Mouse (Mus musculus) adrenal gland, postnatal 10 days (tissue): ENCODE measurements around the gene Fcgbp. TPM values are rescaled to one million over a fixed set of nuclear protein-coding genes. Genes with fewer than 3 reads are reported as not detected.
"Not testable (repeated sequence)": the region's sequence is repeated elsewhere in the genome, so short reads cannot be mapped to it uniquely, and the experiment has no call there.

Source experiments
- DNase-seq: peaks from one replicate; pipeline ENCODE4 v3.0.0; 2021; ENCODE audit warnings: mixed read lengths
- total RNA-seq, 2 experiments: library from RNA; stranded (reverse); gene quantifications; 2 replicates each; pipeline ENCODE4 v1.2.3; 2021

Gene Fcgbp
- total RNA-seq, 2 experiments from 2014 or later = not detected

DNA sequence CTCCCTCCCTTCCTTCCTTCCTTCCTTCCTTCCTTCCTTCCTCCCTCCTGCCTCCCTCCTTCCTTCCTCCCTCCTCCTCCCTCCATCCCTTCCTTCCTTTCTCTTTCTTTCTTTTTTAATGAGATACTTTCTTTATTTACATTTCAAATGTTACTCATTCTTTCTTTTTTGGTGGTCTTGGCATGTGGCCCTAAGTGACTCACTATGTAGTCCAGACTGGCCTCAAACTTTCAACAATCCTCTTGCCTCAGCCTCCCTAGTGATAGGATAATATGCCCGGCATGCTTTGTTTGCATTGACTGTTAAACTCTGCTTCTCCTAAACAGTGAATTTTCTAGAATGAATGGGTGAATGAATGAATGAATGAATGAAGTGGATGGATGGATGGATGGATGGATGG is 78.8 kb downstream of the Fcgbp start:
- no peak for DNase-seq

- peak; percentile 73 for DNase-seq
Observed at GRCm38 (mm10) chr7:28151584-28152221, 80.7 kb downstream of the Fcgbp start.

DNA sequence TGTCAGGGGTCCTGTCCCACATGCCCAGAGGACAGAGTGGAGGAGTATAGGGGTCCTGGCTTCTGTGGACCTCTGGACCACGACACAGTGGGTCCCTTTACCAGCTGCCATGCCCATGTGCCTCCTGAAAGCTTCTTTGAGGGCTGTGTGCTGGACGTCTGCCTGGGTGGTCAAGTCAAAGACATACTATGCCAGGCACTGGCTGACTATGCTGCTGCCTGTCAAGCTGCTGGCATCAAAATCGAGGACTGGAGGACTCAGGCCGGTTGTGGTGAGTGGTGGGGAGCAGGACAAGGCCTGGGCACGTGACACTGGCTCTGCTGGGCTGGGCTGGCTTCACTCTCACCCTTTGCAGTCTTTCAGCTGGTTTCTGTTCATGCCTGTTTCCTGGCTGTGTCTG is 82.6 kb downstream of the Fcgbp start:
- DNase-seq = not testable (repeated sequence)

DNA sequence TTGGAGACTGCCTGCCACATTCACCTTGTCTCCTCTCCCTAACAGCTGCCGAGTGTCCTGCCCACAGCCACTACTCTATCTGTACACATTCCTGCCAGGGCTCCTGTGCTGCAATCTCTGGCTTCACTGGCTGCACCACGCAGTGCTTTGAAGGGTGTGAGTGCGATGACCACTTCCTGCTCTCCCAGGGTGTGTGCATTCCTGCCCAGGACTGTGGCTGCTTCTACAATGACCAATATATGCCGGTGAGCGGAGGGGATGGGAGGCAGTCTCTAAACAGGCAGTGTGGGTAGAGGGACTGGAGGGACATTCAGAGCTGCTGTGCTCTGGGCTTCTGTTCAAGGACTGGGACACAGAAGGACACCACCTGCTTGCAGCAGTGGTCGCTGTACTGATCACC is 88.3 kb downstream of the Fcgbp start:
- no peak for DNase-seq

DNA sequence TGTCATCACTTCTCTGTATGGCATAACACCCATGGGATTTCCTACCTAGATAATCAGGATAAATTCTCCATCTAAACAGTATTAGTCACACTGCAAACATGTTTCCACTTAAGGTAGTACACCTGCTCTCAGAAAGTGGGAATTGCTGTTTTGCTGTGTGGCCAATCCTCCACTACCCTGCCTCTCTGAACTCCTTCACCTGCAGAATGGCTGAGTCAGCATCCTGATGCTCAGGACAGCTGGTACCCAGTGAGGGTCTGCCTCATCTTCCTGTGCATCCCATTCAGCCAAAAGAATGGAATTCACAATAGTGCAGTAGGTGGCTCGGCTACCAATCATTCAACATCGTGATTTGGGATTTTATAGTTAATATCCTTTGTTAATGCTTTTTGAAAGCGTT is 88.9 kb downstream of the Fcgbp start:
- DNase-seq = no peak

GRCm38 (mm10) chr7:28161163-28161749 is 90.2 kb downstream of the Fcgbp start:
- DNase-seq = no peak

GRCm38 (mm10) chr7:28165406-28165805 is 94.4 kb downstream of the Fcgbp start:
- no peak for DNase-seq

DNA sequence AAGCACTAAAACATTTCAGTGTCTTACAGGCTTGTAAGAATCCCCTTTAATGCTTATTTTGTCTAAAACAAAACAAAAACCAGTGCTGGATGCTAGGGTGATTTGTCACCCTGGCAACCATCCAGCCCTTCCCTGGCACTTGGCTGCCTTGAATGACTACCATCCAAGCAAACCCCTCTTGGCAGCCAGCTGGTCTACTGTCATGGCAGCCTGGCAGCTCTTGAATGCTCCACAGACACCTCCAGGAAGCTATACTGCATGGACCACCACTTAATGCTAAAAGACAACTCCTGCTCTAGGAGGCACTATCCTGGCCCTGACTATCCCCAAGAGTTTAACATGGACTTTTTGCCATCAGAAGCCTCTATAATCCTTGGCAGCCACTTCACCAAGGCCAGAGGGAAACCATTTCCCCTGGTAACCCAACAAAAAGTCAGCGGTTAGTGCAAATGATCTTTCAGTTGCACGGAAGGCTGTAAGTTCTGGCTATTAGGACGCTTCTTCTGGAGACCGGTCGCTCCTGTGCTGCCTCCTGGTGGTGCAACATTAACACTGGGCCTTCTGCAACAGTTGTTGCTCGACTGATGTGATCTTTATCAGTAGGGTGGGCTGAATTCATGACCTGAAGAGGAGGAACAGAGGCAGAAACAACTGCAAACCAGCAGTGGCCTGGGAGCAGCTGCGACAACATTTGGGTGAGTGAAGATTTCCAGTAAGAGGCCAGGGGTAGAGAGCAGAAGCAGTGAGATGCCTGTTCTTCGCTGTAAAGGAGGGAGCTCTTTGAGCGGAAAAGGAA is 97.5 kb downstream of the Fcgbp start:
- DNase-seq = peak; percentile 84

DNA sequence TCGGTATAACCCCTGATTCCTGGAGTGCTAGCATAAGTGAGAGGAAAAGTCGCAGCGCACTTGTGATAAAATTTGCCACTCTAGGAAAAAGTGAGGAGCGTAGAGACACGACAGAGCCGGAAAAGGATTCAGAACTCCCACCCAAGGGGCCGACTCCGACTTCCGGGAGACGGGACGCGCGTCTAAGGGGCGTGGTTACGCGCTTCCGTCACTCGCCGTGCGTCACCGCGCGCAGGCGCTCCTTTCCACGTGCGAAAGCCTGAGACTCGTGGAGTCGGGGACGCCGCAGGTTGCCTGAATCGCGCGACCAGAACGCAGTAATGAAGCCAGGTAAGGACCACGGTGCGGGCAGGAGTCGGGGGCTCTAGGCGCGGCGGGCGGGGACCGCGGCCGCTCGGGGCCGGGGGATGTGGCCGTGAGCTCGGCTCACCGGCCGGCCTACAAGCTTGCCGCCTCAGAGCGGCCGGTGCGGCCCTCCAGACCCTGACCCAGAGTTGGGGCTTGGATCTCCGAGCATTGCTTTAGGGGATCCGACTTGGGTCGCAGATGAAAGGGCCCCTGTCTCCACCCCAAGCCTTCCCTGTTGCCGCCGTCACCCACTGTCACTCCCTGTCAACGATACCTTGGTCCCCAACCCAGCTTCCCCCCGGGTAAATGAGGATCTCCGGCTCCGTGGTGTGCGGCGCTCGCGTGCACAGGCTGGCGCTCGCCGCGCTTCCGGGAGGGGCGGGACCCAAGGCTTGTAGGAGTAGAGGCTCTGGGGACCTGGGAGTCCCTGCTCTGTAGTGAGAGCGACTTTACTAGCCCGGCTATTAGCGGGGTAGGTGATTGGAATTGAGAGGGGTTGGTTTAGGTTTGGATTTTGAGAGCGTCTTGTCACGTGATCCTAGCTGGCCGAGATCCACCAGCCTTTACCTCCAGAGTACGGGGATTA is 98.7 kb downstream of the Fcgbp start, which contains the start of gene Fbl:
Fbl (plus strand) TSS at position 222 of the 934 bp plus-strand sequence.
- DNase-seq = peak; percentile 94

Other genes with a start within 250 kb of the Fcgbp start
- 1 to 10 TPM; 2.5 to 4.3 TPM for gene Zfp59, start 232.6 kb upstream of the Fcgbp start, total RNA-seq
- gene Zfp607a, start 213.7 kb upstream of the Fcgbp start, total RNA-seq = 1 to 10 TPM; 4.5 to 6.7 TPM
- 10 to 100 TPM in 1 of 2 experiments, 1 to 10 TPM in 1; 8.9 to 12.8 TPM for gene Zfp974, start 141.8 kb upstream of the Fcgbp start, total RNA-seq
- gene Zfp780b, start 92.1 kb upstream of the Fcgbp start, total RNA-seq = 10 to 100 TPM in 1 of 2 experiments, 1 to 10 TPM in 1; 8.9 to 13.1 TPM
- gene Zfp850, start 57.1 kb upstream of the Fcgbp start, total RNA-seq = 1 to 10 TPM; 2.3 to 3.0 TPM
- gene Psmc4, start 21.1 kb upstream of the Fcgbp start, total RNA-seq = 100 to 1,000 TPM; 137 to 148 TPM
- not detected for gene 9530053A07Rik, start 58.2 kb downstream of the Fcgbp start, total RNA-seq
- gene Fbl, start 98.5 kb downstream of the Fcgbp start, total RNA-seq = 10 to 100 TPM; 84.3 to 96.3 TPM
- 10 to 100 TPM; 35.6 to 48.1 TPM for gene Dyrk1b, start 108.2 kb downstream of the Fcgbp start, total RNA-seq
- 10 to 100 TPM; 22.8 to 34.9 TPM for gene Eid2, start 196.6 kb downstream of the Fcgbp start, total RNA-seq
- 10 to 100 TPM; 13.4 to 15.7 TPM for gene Eid2b, start 206.5 kb downstream of the Fcgbp start, total RNA-seq
- gene Selenov, start 219.9 kb downstream of the Fcgbp start, total RNA-seq = 1 to 10 TPM in 1 of 2 experiments, not detected in 1; 1.2 TPM
- gene Dll3, start 231.0 kb downstream of the Fcgbp start, total RNA-seq = under 1 TPM; 0.33 to 0.36 TPM
- gene Timm50, start 240.8 kb downstream of the Fcgbp start, total RNA-seq = 100 to 1,000 TPM; 108 to 114 TPM